Mouse (Mus musculus) megakaryocyte, embryonic 14.5 days (primary cell): ENCODE results near the gene Gramd1b. TPM values are rescaled to one million over a fixed set of nuclear protein-coding genes. Genes with fewer than 3 reads are reported as not detected.

Experiments
- H3K27me3 ChIP-seq: replicated peaks from 2 replicates; pipeline ENCODE3; 2012; ENCODE audit warnings: inconsistent platforms
- H3K36me3 ChIP-seq: replicated peaks from 2 replicates; pipeline ENCODE3; 2012; ENCODE audit warnings: low read length, inconsistent platforms, mixed read lengths
- H3K4me1 ChIP-seq: 2 replicates; pipeline ENCODE4 v1.6.1; 2012; ENCODE audit warnings: inconsistent platforms
- H3K4me3 ChIP-seq: replicated peaks from 2 replicates; pipeline ENCODE3; 2012; ENCODE audit warnings: moderate library complexity, mild to moderate bottlenecking, inconsistent platforms
- H3K9me3 ChIP-seq: 2 replicates; pipeline ENCODE4 v1.6.1; 2012; ENCODE audit warnings: inconsistent platforms
- FLI1 ChIP-seq: IDR thresholded peaks from 2 replicates; pipeline ENCODE4 v1.6.1; 2012; ENCODE audit warnings: low read length, inconsistent platforms, mixed read lengths
- GATA1 ChIP-seq: IDR thresholded peaks from 3 replicates; pipeline ENCODE4 v1.6.1; 2012; ENCODE audit warnings: mixed read lengths, low read length, inconsistent platforms, borderline replicate concordance
- polyA plus RNA-seq: library from polyadenylated mRNA; stranded (reverse); fragments of >175 nt; gene quantifications from 2 replicates; pipeline ENCODE4 v1.2.3, GENCODE M21; 2012; ENCODE audit warnings: low replicate concordance; ENCODE audit not compliant: insufficient read depth

The Gramd1b gene
- polyA plus RNA-seq, 1 experiment: 3.1 TPM

DNA sequence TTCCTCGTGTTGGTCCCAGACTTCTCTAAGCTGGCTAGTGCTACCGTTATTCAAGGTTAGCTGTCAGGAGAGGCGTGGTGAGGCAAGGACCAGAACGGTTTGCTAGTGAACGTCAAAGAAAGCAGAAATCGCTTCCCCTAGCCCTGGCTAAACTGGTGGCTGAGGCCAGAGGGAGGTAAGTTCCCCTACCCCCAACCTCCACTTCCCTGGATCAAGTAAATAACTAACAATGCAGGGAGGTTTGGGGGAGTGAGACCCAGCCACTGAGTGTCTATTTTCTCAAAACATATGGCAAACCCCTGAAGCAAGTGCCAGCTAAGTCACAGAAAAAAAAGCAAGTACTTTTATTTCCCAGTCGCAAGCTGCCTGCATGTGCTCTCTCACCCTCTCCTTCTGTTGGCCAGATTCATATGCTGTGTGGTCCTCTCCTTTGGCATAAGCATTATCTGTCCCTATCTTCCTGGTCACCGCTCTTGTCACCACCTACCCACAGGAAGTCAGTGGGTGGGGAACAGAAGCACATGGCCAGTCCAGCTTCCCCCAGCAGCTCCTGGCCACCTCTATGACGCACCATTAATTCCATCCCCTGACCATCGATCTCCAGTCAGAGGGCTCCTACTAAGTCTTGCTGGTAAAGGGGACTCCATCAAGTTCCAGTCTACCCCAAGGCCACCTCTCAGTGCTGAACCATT, 186.2 kb downstream of the Gramd1b start:
- H3K36me3 ChIP-seq: no peaks in the 10 kb centered on the region
- peaks cover 32% of the 10 kb centered on the region for H3K4me1 ChIP-seq
- H3K27me3 ChIP-seq: peaks cover 1% of the 10 kb centered on the region
- H3K4me3 ChIP-seq: peak overlapping the region; percentile 2
- peaks cover 14% of the 10 kb centered on the region for H3K9me3 ChIP-seq
- TF ChIP-seq GATA1 (no peak), FLI1 (no peak)

GRCm38 (mm10) chr9:40343828-40344227, 187.4 kb downstream of the Gramd1b start:
- peaks cover 14% of the 10 kb centered on the region for H3K9me3 ChIP-seq
- H3K36me3 ChIP-seq: no peaks in the 10 kb centered on the region
- no peak overlapping the region for H3K4me3 ChIP-seq
- TF ChIP-seq FLI1 (no peak), GATA1 (no peak)
- H3K27me3 ChIP-seq: peaks cover 3% of the 10 kb centered on the region
- peaks cover 35% of the 10 kb centered on the region for H3K4me1 ChIP-seq

DNA sequence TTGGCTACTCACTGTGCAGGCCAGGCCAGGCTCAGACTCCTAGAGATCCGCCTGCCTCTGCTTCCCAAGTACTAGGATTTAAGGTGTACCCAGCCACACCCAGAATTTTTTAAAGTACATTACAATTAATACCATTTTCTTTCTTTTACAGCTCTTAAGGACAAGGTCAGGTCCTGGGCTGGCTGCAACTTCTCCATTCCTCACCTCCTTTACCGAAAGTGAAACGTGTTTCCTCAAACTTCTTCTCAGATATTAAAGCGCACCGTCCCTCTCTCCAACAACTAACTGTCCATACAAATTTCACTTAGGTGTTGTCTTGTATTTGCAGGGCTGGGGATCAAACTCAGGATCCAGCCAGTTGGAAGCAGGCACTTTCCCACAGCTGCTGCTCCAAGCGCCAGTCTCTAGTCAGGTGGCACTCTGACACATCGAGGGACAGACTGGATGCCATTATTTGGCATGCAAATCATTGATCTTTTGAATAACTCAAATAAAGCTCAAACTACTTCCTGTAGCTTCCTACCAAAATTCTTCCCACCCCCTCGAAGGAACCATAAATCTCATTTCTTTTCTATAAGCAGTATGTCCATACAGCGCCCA, 188.0 kb downstream of the Gramd1b start:
- Histone ChIP-seq H3K9me3 (peaks cover 14% of the 10 kb centered on the region), H3K4me3 (no peak overlapping the region), H3K36me3 (no peaks in the 10 kb centered on the region), H3K27me3 (peaks cover 3% of the 10 kb centered on the region), H3K4me1 (peaks cover 32% of the 10 kb centered on the region)
- no peak for TF ChIP-seq GATA1
- TF ChIP-seq FLI1: no peak

DNA sequence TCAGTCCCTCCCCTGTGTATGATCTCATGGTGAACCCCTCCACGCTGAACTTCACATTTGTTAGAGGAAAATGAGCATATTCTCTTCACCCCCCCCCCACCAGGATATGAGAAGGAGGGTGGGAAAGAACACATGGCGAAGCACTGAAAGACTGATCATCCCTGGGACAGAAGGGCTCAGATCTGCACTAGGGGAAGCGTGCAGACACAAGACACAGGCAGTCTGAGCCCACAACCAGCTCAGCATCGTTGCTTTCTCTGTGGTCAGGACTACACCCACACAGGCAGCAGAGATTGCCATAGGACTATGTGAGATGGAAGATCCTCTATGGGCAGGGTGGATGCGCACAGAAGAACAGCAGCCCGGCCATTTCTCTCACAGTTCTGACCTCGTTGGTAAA, 189.1 kb downstream of the Gramd1b start:
- TF ChIP-seq GATA1 (no peak), FLI1 (no peak)
- no peaks in the 10 kb centered on the region for H3K36me3 ChIP-seq
- H3K27me3 ChIP-seq: peaks cover 3% of the 10 kb centered on the region
- peaks cover 30% of the 10 kb centered on the region for H3K4me1 ChIP-seq
- no peak overlapping the region for H3K4me3 ChIP-seq
- H3K9me3 ChIP-seq: peaks cover 5% of the 10 kb centered on the region

GRCm38 (mm10) chr9:40339578-40339977, 191.6 kb downstream of the Gramd1b start:
- H3K36me3 ChIP-seq: no peaks in the 10 kb centered on the region

GRCm38 (mm10) chr9:40337131-40337820, 193.9 kb downstream of the Gramd1b start:
- peaks cover 9% of the 10 kb centered on the region for H3K36me3 ChIP-seq
- H3K4me3 ChIP-seq: no peak overlapping the region
- H3K9me3 ChIP-seq: no peaks in the 10 kb centered on the region
- peaks cover 1% of the 10 kb centered on the region for H3K27me3 ChIP-seq
- peaks cover 15% of the 10 kb centered on the region for H3K4me1 ChIP-seq
- TF ChIP-seq FLI1 (no peak), GATA1 (no peak)

More at GRCm38 (mm10) chr9:40339578-40339977, 191.6 kb downstream of the Gramd1b start:
- Histone ChIP-seq H3K9me3 (no peaks in the 10 kb centered on the region), H3K27me3 (peaks cover 1% of the 10 kb centered on the region), H3K4me1 (peaks cover 15% of the 10 kb centered on the region), H3K4me3 (no peak overlapping the region)
- TF ChIP-seq GATA1: no peak
- TF ChIP-seq FLI1: no peak

DNA sequence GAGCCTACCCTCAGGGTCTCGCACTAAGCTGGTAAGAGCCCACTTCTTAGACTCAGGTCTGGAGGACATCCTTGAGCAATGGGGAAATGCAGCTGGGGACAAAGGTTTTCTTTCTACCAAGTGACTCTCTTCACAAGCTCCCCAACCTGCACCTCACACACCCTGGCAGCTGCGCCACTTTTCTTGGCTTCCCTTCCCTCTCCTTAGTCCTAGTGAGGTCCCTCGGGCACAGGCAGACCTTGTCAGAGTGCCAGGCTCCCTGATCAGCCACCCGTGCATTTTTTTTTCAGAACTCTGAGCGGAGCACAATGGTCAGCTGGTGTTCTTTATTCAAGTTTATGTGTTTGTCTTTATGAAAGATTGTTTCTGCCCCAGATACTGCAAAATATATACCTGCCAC, 194.5 kb downstream of the Gramd1b start:
- H3K4me3 ChIP-seq: no peak overlapping the region
- H3K4me1 ChIP-seq: peaks cover 12% of the 10 kb centered on the region
- TF ChIP-seq FLI1: no peak
- no peak for TF ChIP-seq GATA1

DNA sequence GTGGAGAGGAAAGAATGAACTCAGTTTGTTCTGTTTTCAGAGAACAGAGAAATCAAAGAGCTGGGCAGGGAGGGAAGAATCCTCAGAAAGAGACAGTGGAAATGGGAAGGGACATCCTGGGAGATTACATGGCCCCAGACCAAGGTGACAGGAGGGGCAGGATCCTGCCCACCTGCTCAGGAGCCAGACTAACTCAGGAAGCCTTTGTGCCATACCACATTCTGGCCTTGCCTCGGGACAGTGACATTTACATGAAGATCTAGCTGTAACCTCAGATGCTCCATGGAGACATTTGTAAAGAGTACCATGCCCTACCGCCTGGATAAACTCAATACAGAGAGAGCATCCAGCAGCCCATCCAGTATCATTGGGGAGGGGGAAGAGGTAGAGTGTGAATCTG, 196.6 kb downstream of the Gramd1b start:
- TF ChIP-seq GATA1 (no peak), FLI1 (no peak)
- H3K9me3 ChIP-seq: no peaks in the 10 kb centered on the region
- H3K36me3 ChIP-seq: peaks cover 22% of the 10 kb centered on the region
- no peaks in the 10 kb centered on the region for H3K27me3 ChIP-seq
- peaks cover 12% of the 10 kb centered on the region for H3K4me1 ChIP-seq
- H3K4me3 ChIP-seq: no peak overlapping the region

More for the DNA sequence above, 194.5 kb downstream of the Gramd1b start:
- H3K36me3 ChIP-seq: peaks cover 14% of the 10 kb centered on the region
- H3K9me3 ChIP-seq: no peaks in the 10 kb centered on the region
- H3K27me3 ChIP-seq: peaks cover 1% of the 10 kb centered on the region

- Histone ChIP-seq H3K4me1 (peaks cover 12% of the 10 kb centered on the region), H3K36me3 (peaks cover 22% of the 10 kb centered on the region), H3K27me3 (no peaks in the 10 kb centered on the region), H3K4me3 (no peak overlapping the region), H3K9me3 (no peaks in the 10 kb centered on the region)
- TF ChIP-seq GATA1: no peak
- TF ChIP-seq FLI1: no peak
Observed at GRCm38 (mm10) chr9:40333649-40334396, 197.4 kb downstream of the Gramd1b start.
